Mouse (Mus musculus): ENCODE results near the gene Cacnb4. TPM values are rescaled to one million over a fixed set of nuclear protein-coding genes. Genes with fewer than 3 reads are reported as not detected.

The Cacnb4 gene
- polyA plus RNA-seq, 1 experiment from 2014 or later = 21.5 TPM

DNA sequence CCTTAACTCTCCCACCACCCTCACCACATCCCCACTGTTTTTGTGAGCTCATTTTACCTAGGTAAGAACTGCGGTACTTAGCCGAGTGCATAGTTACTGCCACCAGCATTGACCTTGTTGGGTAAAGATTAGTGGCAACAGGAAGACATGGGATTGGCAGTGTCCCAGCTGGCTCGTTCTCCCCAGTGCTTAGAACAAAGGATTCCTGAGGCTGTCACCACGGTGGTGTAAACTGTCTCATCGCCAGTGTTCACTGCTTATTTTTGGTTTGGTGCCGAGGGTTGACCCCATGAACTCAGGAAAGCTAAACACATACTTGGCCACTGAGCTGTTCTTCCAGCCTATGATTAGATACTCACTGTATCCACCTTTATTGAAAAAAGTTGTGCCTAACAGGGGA, 238.6 kb downstream of the Cacnb4 start:
- no peaks in the 10 kb centered on the region for H3K27me3 ChIP-seq (ENCODE audit: control insufficient read depth, insufficient read depth, low read length)
- 54% methylated on average over 6 of the region's 6 CpGs for WGBS
- 0 out of 2 replicates have a peak, but pooled peaks cover 7% of the 10 kb centered on the region for H3K4me1 ChIP-seq (ENCODE audit: control insufficient read depth, insufficient read depth, low read length)
- no peaks in the 10 kb centered on the region for H3K9me3 ChIP-seq (ENCODE audit: control insufficient read depth, low read length)
- H3K4me2 ChIP-seq (ENCODE audit: low read depth, low read length) = no peak overlapping the region
- no peaks in the 10 kb centered on the region for H3K36me3 ChIP-seq (ENCODE audit: control insufficient read depth, insufficient read depth, low read length)
- H3K4me3 ChIP-seq (ENCODE audit: low read depth, low read length) = no peak overlapping the region
- H3K9ac ChIP-seq (replicated peaks; ENCODE audit: low read depth, low read length) = no peak overlapping the region
- H3K27ac ChIP-seq (ENCODE audit: low read depth, low read length) = no peak overlapping the region
- peak; percentile 50; the same call in 1 of the 2 replicates for ATAC-seq (ENCODE audit: low read depth)

DNA sequence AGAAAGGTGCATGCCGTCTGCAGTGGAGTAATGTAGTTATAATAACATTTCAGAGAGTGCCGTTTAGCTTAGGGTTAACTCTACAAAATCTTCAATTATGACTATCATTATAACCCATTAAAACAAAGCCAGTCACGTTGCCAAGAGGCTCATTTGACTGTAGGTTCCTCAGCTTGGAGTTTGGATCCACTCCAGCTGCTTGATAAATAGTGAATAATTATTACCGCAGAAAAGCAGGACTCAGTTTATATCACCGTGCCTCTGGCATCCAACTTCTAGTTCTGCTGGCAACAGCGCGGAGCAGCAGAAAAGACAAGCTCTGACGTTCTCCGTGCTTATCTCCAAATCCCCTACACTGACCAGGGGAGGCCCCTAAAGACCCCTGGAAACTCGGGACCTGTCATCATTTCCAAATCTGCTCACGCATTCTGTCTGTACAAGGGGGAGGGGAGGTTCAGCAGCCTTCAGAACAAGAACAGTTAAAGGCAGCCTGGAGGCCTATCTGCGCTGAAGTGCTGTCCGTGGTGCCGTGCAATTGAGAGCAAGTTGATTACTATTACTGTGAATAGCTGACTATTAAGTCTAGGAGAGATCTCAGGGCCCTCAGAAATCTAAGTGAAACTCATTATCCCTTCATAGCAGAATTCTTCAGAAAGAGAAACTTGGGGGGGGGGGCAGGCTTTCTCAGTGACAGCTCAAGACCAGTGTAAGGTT, 240.6 kb downstream of the Cacnb4 start:
- Histone ChIP-seq H3K9me3 (ENCODE audit: control insufficient read depth, low read length) (no peaks in the 10 kb centered on the region), H3K27me3 (ENCODE audit: control insufficient read depth, insufficient read depth, low read length) (no peaks in the 10 kb centered on the region), H3K4me2 (ENCODE audit: low read depth, low read length) (no peak overlapping the region), H3K4me3 (ENCODE audit: low read depth, low read length) (no peak overlapping the region), H3K9ac (replicated peaks; ENCODE audit: low read depth, low read length) (no peak overlapping the region), H3K36me3 (ENCODE audit: control insufficient read depth, insufficient read depth, low read length) (no peaks in the 10 kb centered on the region), H3K4me1 (ENCODE audit: control insufficient read depth, insufficient read depth, low read length) (0 out of 2 replicates have a peak, but pooled peaks cover 7% of the 10 kb centered on the region), H3K27ac (ENCODE audit: low read depth, low read length) (no peak overlapping the region)
- ATAC-seq (ENCODE audit: low read depth) = peak; percentile 54; the same call in 1 of the 2 replicates
- WGBS = 55% methylated on average over 14 of the region's 14 CpGs

DNA sequence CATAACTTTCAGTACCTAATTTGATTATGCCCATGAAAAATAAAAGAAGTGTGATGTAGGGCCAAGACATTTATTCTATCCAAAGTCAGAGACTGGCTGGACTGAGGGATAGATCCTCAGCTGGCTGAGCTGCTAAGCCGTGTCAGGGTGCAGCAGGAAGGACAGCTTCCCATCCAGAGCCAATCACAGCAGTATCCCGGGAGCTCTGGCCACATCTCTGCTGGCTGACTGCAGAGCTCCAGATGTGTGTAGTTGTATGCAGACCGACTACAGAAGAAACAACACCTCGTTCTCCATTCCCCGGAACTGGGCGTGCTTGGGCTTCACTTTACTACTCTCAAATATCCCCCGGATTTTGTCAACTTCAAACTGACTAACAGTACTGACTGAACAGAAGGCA, 243.3 kb downstream of the Cacnb4 start:
- Histone ChIP-seq H3K4me2 (ENCODE audit: low read depth, low read length) (no peak overlapping the region), H3K36me3 (ENCODE audit: control insufficient read depth, insufficient read depth, low read length) (no peaks in the 10 kb centered on the region), H3K9me3 (ENCODE audit: control insufficient read depth, low read length) (no peaks in the 10 kb centered on the region), H3K27me3 (ENCODE audit: control insufficient read depth, insufficient read depth, low read length) (no peaks in the 10 kb centered on the region), H3K9ac (replicated peaks; ENCODE audit: low read depth, low read length) (no peak overlapping the region), H3K4me1 (ENCODE audit: control insufficient read depth, insufficient read depth, low read length) (0 out of 2 replicates have a peak, but pooled peaks cover 7% of the 10 kb centered on the region), H3K4me3 (ENCODE audit: low read depth, low read length) (no peak overlapping the region), H3K27ac (ENCODE audit: low read depth, low read length) (no peak overlapping the region)
- ATAC-seq (ENCODE audit: low read depth) = no peak
- WGBS = 69% methylated on average over 7 of the region's 7 CpGs

DNA sequence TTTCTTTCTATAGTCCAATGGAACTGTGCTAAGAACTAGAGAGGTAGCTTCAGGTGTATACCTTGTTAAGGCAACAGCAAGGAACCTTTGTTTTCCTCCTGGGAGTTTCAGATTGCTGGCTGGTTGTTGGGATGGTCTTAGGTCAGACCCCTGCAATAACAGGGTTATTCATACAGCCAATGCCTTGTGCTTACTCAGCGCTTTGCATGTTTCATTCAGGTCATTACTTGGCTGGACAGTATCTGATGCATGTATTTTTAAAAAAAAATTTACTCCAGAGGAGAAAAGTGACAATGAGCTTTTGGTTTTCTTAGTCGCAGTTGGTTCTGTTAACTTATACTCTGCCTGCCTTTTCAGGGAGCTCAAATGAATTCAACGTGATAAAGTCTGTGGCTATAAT, 249.2 kb downstream of the Cacnb4 start:
- Histone ChIP-seq H3K9ac (replicated peaks; ENCODE audit: low read depth, low read length) (no peak overlapping the region), H3K36me3 (ENCODE audit: control insufficient read depth, insufficient read depth, low read length) (no peaks in the 10 kb centered on the region), H3K4me3 (ENCODE audit: low read depth, low read length) (no peak overlapping the region), H3K9me3 (ENCODE audit: control insufficient read depth, low read length) (no peaks in the 10 kb centered on the region), H3K4me2 (ENCODE audit: low read depth, low read length) (no peak overlapping the region), H3K27me3 (ENCODE audit: control insufficient read depth, insufficient read depth, low read length) (no peaks in the 10 kb centered on the region), H3K27ac (ENCODE audit: low read depth, low read length) (no peak overlapping the region), H3K4me1 (ENCODE audit: control insufficient read depth, insufficient read depth, low read length) (peaks cover 6% of the 10 kb centered on the region; the same call in 1 of the 2 replicates)
- ATAC-seq (ENCODE audit: low read depth) = no peak
- 85% methylated on average over 3 of the region's 3 CpGs for WGBS

DNA sequence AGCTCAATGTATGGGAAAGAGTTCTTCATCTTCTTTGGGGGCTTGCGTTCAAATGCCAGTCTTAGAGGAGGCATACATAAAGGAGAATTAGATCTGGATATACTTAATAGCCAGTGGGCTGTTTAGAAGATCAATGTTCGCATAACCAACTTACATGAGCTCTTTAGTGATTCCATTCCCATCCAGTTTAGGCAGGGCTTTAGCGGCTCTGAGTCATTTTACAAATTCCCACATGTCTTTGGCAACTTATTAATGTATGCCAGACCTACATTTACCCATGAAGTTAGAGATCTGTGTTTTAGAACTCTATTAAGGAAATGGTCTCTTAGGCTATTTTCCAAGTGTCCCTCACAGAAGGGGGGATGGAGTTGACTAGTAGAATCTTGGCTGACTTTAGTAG, 250.6 kb downstream of the Cacnb4 start:
- H3K9me3 ChIP-seq (ENCODE audit: control insufficient read depth, low read length) = no peaks in the 10 kb centered on the region
- H3K9ac ChIP-seq (replicated peaks; ENCODE audit: low read depth, low read length) = no peak overlapping the region
- no peak for ATAC-seq (ENCODE audit: low read depth)
- H3K27me3 ChIP-seq (ENCODE audit: control insufficient read depth, insufficient read depth, low read length) = no peaks in the 10 kb centered on the region
- no peak overlapping the region for H3K4me2 ChIP-seq (ENCODE audit: low read depth, low read length)
- H3K4me1 ChIP-seq (ENCODE audit: control insufficient read depth, insufficient read depth, low read length) = peaks cover 8% of the 10 kb centered on the region; the same call in 1 of the 2 replicates
- H3K4me3 ChIP-seq (ENCODE audit: low read depth, low read length) = no peak overlapping the region
- no peak overlapping the region for H3K27ac ChIP-seq (ENCODE audit: low read depth, low read length)
- WGBS = 93% methylated on average over 3 of the region's 3 CpGs
- no peaks in the 10 kb centered on the region for H3K36me3 ChIP-seq (ENCODE audit: control insufficient read depth, insufficient read depth, low read length)

DNA sequence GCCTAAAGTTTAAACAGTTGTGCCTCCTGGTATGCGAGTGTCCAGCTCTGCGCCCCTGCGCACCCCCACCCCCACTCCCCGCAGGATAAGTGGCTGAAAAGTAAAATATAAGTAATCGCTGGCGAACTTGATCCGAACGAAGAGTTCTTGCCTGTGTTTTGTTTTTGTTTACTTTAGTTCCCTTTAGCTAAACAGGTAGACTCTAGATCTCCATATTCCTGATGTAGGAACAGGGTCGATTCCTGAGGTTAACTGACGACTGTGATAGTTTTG, 251.2 kb downstream of the Cacnb4 start:
- Histone ChIP-seq H3K36me3 (ENCODE audit: control insufficient read depth, insufficient read depth, low read length) (no peaks in the 10 kb centered on the region), H3K4me3 (ENCODE audit: low read depth, low read length) (peak overlapping the region; percentile 94), H3K9ac (replicated peaks; ENCODE audit: low read depth, low read length) (peak overlapping the region; percentile 93; the same call in 1 of the 2 replicates), H3K4me1 (ENCODE audit: control insufficient read depth, insufficient read depth, low read length) (peaks cover 9% of the 10 kb centered on the region; the same call in 1 of the 2 replicates), H3K9me3 (ENCODE audit: control insufficient read depth, low read length) (no peaks in the 10 kb centered on the region), H3K27me3 (ENCODE audit: control insufficient read depth, insufficient read depth, low read length) (no peaks in the 10 kb centered on the region), H3K27ac (ENCODE audit: low read depth, low read length) (no peak overlapping the region), H3K4me2 (ENCODE audit: low read depth, low read length) (peak overlapping the region; percentile 53)
- WGBS = 41% methylated on average over 10 of the region's 10 CpGs
- ATAC-seq (ENCODE audit: low read depth) = peak; percentile 4; the same call in 1 of the 2 replicates

DNA sequence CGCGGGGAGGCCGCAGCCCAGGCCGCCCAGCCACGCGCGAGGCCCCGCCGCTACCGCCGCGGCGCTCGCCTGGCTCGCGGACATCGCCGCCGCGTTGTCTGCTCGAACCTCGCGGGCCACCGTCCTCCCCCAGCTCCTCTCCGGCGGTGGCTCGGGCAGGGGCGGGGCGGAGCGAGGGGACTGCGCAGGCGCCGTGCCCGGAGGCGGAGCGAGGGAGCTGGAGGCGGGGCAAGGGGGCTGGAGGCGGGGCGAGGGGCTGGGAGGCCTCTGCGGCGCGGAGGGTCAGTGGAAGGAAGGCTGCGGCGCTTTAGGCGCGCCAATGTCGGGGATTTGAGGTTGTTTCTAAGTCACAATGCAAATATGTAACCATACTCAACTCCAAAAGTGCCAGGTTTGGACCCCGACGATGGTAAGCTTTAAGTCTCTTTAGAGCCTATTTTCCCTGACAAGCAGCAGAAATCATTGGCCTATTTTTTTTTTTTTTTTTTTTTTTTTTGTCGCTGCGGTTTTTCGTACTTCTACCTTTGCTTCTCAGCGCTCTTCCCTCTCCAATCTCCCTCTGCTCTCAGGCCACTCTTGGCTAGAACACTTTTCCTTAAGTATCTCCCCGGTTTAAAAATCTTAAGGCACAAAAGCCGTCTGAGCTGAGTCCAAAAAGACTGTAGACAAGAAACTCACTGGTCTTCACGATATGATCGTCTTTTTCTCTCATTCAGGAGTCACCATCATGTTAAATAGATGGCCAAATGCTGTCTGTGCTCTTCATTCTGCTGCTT, 251.7 kb downstream of the Cacnb4 start, which contains the start of gene Arl5a:
Gene Arl5a (minus strand): TSS at position 155 of the 776 bp plus-strand sequence.
- H3K9ac ChIP-seq (replicated peaks; ENCODE audit: low read depth, low read length) = peak within 1 kb of the TSS; percentile 93
- H3K27ac ChIP-seq (ENCODE audit: low read depth, low read length) = peak within 1 kb of the TSS; percentile 87
- under 1% methylated on average over 46 of the region's 57 CpGs for WGBS
- peak within 1 kb of the TSS; percentile 94 for H3K4me3 ChIP-seq (ENCODE audit: low read depth, low read length)
- H3K4me2 ChIP-seq (ENCODE audit: low read depth, low read length) = peak within 1 kb of the TSS; percentile 64
- H3K36me3 ChIP-seq (ENCODE audit: control insufficient read depth, insufficient read depth, low read length) = no peaks in the 10 kb centered on the region
- H3K27me3 ChIP-seq (ENCODE audit: control insufficient read depth, insufficient read depth, low read length) = no peaks in the 10 kb centered on the region
- peak; percentile 94 for ATAC-seq (ENCODE audit: low read depth)
- H3K9me3 ChIP-seq (ENCODE audit: control insufficient read depth, low read length) = no peaks in the 10 kb centered on the region
- H3K4me1 ChIP-seq (ENCODE audit: control insufficient read depth, insufficient read depth, low read length) = peaks cover 9% of the 10 kb centered on the region; the same call in 1 of the 2 replicates

DNA sequence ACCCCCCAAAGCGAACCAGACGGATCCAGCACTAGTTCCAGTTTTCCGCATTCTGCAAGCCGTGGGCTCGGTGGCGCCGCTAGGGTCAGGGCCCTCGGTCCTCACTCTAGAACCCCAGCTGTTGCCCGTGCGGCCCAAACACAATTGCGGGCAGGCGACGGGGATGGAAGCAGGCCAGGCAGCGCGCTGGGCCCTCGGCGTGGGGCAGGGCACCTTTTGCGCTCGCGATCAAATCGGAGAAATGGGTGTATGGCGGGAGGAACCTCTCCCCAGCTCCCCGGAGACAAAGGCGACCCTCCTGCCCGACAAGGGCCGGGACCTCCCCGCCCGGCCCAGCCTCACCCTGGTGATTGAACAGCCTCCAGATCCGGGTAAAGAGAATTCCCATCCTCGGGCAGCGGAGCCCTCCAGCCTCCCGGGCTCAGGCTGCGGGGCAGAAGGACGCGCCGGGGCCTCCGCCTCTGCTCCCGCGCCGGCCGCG, 252.3 kb downstream of the Cacnb4 start:
- H3K4me3 ChIP-seq (ENCODE audit: low read depth, low read length) = peak overlapping the region; percentile 94
- peak; percentile 88 for ATAC-seq (ENCODE audit: low read depth)
- no peaks in the 10 kb centered on the region for H3K9me3 ChIP-seq (ENCODE audit: control insufficient read depth, low read length)
- under 1% methylated on average over 41 of the region's 42 CpGs for WGBS
- peak overlapping the region; percentile 93 for H3K9ac ChIP-seq (replicated peaks; ENCODE audit: low read depth, low read length)
- no peaks in the 10 kb centered on the region for H3K36me3 ChIP-seq (ENCODE audit: control insufficient read depth, insufficient read depth, low read length)
- H3K4me2 ChIP-seq (ENCODE audit: low read depth, low read length) = peak overlapping the region; percentile 64
- peak overlapping the region; percentile 87 for H3K27ac ChIP-seq (ENCODE audit: low read depth, low read length)
- no peaks in the 10 kb centered on the region for H3K27me3 ChIP-seq (ENCODE audit: control insufficient read depth, insufficient read depth, low read length)
- peaks cover 9% of the 10 kb centered on the region; the same call in 1 of the 2 replicates for H3K4me1 ChIP-seq (ENCODE audit: control insufficient read depth, insufficient read depth, low read length)

All from neural tube, embryonic 14.5 days (tissue).